ENCODE assay signal across 25 mouse cellular contexts in genomic region chr10:120406038-120406437, GRCm38 (mm10).
A peak's percentile ranks its signal among the peaks of the same experiment; 100 is the strongest.
DNase-seq lines count a peak whose midpoint lies in the region; ATAC-seq lines count a peak whose summit lies in the region.
"Had no signal": no experiment of that assay in that cellular context is flagged by ENCODE, and none has a peak within 500 bp of the region (broad histone marks: within the 10 kb centered on the region; RNA-seq: fewer than 3 reads in every experiment).

No protein-coding gene starts in this region.

- no peaks in the 10 kb centered on the region for H3K27me3 ChIP-seq in forebrain, embryonic 11.5 days (ENCODE audit: control insufficient read depth, insufficient read depth, low read length)
- no peaks in the 10 kb centered on the region for H3K27me3 ChIP-seq in forebrain, embryonic 16.5 days (replicated peaks; ENCODE audit: control insufficient read depth, insufficient read depth, low read length)
- no peaks in the 10 kb centered on the region for H3K27me3 ChIP-seq in midbrain, embryonic 10.5 days (ENCODE audit: low read depth, poor library complexity, severe bottlenecking)
- H3K27me3 ChIP-seq in midbrain, embryonic 15.5 days (replicated peaks), result no peaks in the 10 kb centered on the region
- H3K27me3 ChIP-seq in embryonic facial prominence, embryonic 10.5 days (replicated peaks; ENCODE audit: low read depth, poor library complexity, severe bottlenecking), result no peaks in the 10 kb centered on the region
- H3K27me3 ChIP-seq: CH12.LX; embryonic facial prominence, embryonic 12.5 days; embryonic facial prominence, embryonic 15.5 days; hindbrain, embryonic 12.5 days; hindbrain, embryonic 15.5 days had no signal

- ATAC-seq in forebrain, embryonic 11.5 days (replicated peaks; ENCODE audit: low FRiP score), result no peak
- ATAC-seq in forebrain, embryonic 16.5 days, result no peak
- ATAC-seq in midbrain, embryonic 15.5 days (replicated peaks), result no peak
- ATAC-seq: intestine, postnatal 0 days had no signal

- WGBS in forebrain, embryonic 11.5 days, result 38% methylated on average over 9 of the region's 9 CpGs
- WGBS in forebrain, embryonic 16.5 days, result 25% methylated on average over 9 of the region's 9 CpGs
- WGBS in midbrain, embryonic 10.5 days, result 55% methylated on average over 9 of the region's 9 CpGs
- 41% methylated on average over 9 of the region's 9 CpGs for WGBS in midbrain, embryonic 15.5 days
- 73% methylated on average over 9 of the region's 9 CpGs for WGBS in embryonic facial prominence, embryonic 10.5 days

- 0 out of 2 replicates have a peak overlapping the region, but pooled peaks have one; percentile 26 for H3K27ac ChIP-seq in forebrain, embryonic 11.5 days (ENCODE audit: low read depth, low read length)
- no peak overlapping the region for H3K27ac ChIP-seq in forebrain, embryonic 16.5 days (ENCODE audit: low read length)
- peak overlapping the region; percentile 68 for H3K27ac ChIP-seq in midbrain, embryonic 10.5 days (replicated peaks)
- H3K27ac ChIP-seq in midbrain, embryonic 15.5 days, result no peak overlapping the region
- 0 out of 2 replicates have a peak overlapping the region, but pooled peaks have one; percentile 24 for H3K27ac ChIP-seq in embryonic facial prominence, embryonic 10.5 days (replicated peaks)
- H3K27ac ChIP-seq: embryonic facial prominence, embryonic 12.5 days; embryonic facial prominence, embryonic 15.5 days; gastrocnemius, adult 2 months; hindbrain, embryonic 12.5 days; hindbrain, embryonic 15.5 days had no signal

- no peaks in the 10 kb centered on the region for H3K9me3 ChIP-seq in forebrain, embryonic 11.5 days (ENCODE audit: control insufficient read depth, low read length)
- H3K9me3 ChIP-seq in forebrain, embryonic 16.5 days (ENCODE audit: control insufficient read depth, low read length), result no peaks in the 10 kb centered on the region
- H3K9me3 ChIP-seq in midbrain, embryonic 10.5 days (replicated peaks), result no peaks in the 10 kb centered on the region
- no peaks in the 10 kb centered on the region for H3K9me3 ChIP-seq in midbrain, embryonic 15.5 days
- no peaks in the 10 kb centered on the region for H3K9me3 ChIP-seq in embryonic facial prominence, embryonic 10.5 days
- H3K9me3 ChIP-seq: embryonic facial prominence, embryonic 12.5 days; embryonic facial prominence, embryonic 15.5 days; hindbrain, embryonic 12.5 days; hindbrain, embryonic 15.5 days had no signal

- peaks cover 17% of the 10 kb centered on the region for H3K4me1 ChIP-seq in forebrain, embryonic 11.5 days (replicated peaks; ENCODE audit: control insufficient read depth, insufficient read depth, low read length)
- peaks cover 5% of the 10 kb centered on the region for H3K4me1 ChIP-seq in forebrain, embryonic 16.5 days (replicated peaks; ENCODE audit: control insufficient read depth, insufficient read depth, low read length)
- H3K4me1 ChIP-seq in midbrain, embryonic 10.5 days, result peaks cover 44% of the 10 kb centered on the region
- H3K4me1 ChIP-seq in midbrain, embryonic 15.5 days, result peaks cover 7% of the 10 kb centered on the region; the same call in 1 of the 2 replicates
- H3K4me1 ChIP-seq in embryonic facial prominence, embryonic 10.5 days, result peaks cover 63% of the 10 kb centered on the region
- H3K4me1 ChIP-seq: hindbrain, embryonic 15.5 days had no signal

- no peak overlapping the region for H3K9ac ChIP-seq in forebrain, embryonic 11.5 days (ENCODE audit: low read length)
- no peak overlapping the region for H3K9ac ChIP-seq in forebrain, embryonic 16.5 days (replicated peaks; ENCODE audit: low read depth, low read length)
- H3K9ac ChIP-seq in midbrain, embryonic 15.5 days, result no peak overlapping the region
- H3K9ac ChIP-seq: embryonic facial prominence, embryonic 12.5 days; embryonic facial prominence, embryonic 15.5 days; hindbrain, embryonic 12.5 days; hindbrain, embryonic 15.5 days had no signal

- no peak for DNase-seq in forebrain, embryonic 11.5 days (ENCODE audit: low spot score)
- no peak for DNase-seq in midbrain, embryonic 10.5 days (ENCODE audit: low spot score)
- peak; percentile 77 for DNase-seq in Muller cell, postnatal 12 days (ENCODE audit: inconsistent ontology term)
- no peak for DNase-seq in embryonic facial prominence, embryonic 10.5 days (ENCODE audit: low spot score)
- DNase-seq in kidney, adult 8-10 months, result no peak
- DNase-seq: adrenal gland, adult 2 months; adrenal gland, postnatal 14 days; B cell, adult 2 months; cerebellum, adult 18-20 months; cerebellum, adult 9-10 months; cerebellum, postnatal 14 days; gastrocnemius, adult 2 months; gastrocnemius, postnatal 14 days; heart, adult 11 months had no signal

- no peak overlapping the region for H3K4me3 ChIP-seq in forebrain, embryonic 11.5 days (ENCODE audit: low read depth, low read length)
- H3K4me3 ChIP-seq in forebrain, embryonic 16.5 days (replicated peaks; ENCODE audit: low read length), result no peak overlapping the region
- H3K4me3 ChIP-seq in midbrain, embryonic 10.5 days, result 0 out of 2 replicates have a peak overlapping the region, but pooled peaks have one; percentile 7
- no peak overlapping the region for H3K4me3 ChIP-seq in midbrain, embryonic 15.5 days
- H3K4me3 ChIP-seq in embryonic facial prominence, embryonic 10.5 days, result no peak overlapping the region
- H3K4me3 ChIP-seq: embryonic facial prominence, embryonic 12.5 days; embryonic facial prominence, embryonic 15.5 days; erythroblast, embryonic 14.5 days; gastrocnemius, adult 2 months; hindbrain, embryonic 12.5 days; hindbrain, embryonic 15.5 days had no signal

- H3K36me3 ChIP-seq in forebrain, embryonic 11.5 days (ENCODE audit: control insufficient read depth, insufficient read depth, low read length), result no peaks in the 10 kb centered on the region
- H3K36me3 ChIP-seq in forebrain, embryonic 16.5 days (ENCODE audit: control insufficient read depth, insufficient read depth), result no peaks in the 10 kb centered on the region
- peaks cover 16% of the 10 kb centered on the region for H3K36me3 ChIP-seq in midbrain, embryonic 10.5 days
- no peaks in the 10 kb centered on the region for H3K36me3 ChIP-seq in midbrain, embryonic 15.5 days (replicated peaks)
- H3K36me3 ChIP-seq in embryonic facial prominence, embryonic 10.5 days (replicated peaks), result peaks cover 50% of the 10 kb centered on the region
- H3K36me3 ChIP-seq: embryonic facial prominence, embryonic 15.5 days; G1E; hindbrain, embryonic 12.5 days; hindbrain, embryonic 15.5 days had no signal

- no peak overlapping the region for H3K4me2 ChIP-seq in forebrain, embryonic 11.5 days (ENCODE audit: low read depth, low read length, severe bottlenecking)
- no peak overlapping the region for H3K4me2 ChIP-seq in forebrain, embryonic 16.5 days (ENCODE audit: low read length)
- H3K4me2 ChIP-seq in midbrain, embryonic 15.5 days, result no peak overlapping the region
- H3K4me2 ChIP-seq: embryonic facial prominence, embryonic 12.5 days; embryonic facial prominence, embryonic 15.5 days; heart, embryonic 11.5 days; hindbrain, embryonic 12.5 days; hindbrain, embryonic 15.5 days had no signal

Comparison
In these comparisons a context has a peak if more than half of its experiments do, and no peak if none do; other contexts are left out.
1. H3K27ac ChIP-seq: peak in forebrain, embryonic 11.5 days (single experiment), midbrain, embryonic 10.5 days (single experiment) and embryonic facial prominence, embryonic 10.5 days (single experiment); none in forebrain, embryonic 16.5 days (single experiment) and midbrain, embryonic 15.5 days (single experiment).